Mouse (Mus musculus) bone marrow macrophage, adult 2 months (primary cell): ENCODE results near the gene Creg1.

ENCODE experiments used
- CTCF ChIP-seq: IDR thresholded peaks from 2 replicates; pipeline ENCODE4 v1.5.1; 2012; ENCODE audit warnings: low read depth, mild to moderate bottlenecking, low read length, moderate library complexity
- POLR2A ChIP-seq: IDR thresholded peaks from 2 replicates; pipeline ENCODE4 v1.6.1; 2012; ENCODE audit warnings: mild to moderate bottlenecking, low read depth, low read length, borderline replicate concordance

DNA sequence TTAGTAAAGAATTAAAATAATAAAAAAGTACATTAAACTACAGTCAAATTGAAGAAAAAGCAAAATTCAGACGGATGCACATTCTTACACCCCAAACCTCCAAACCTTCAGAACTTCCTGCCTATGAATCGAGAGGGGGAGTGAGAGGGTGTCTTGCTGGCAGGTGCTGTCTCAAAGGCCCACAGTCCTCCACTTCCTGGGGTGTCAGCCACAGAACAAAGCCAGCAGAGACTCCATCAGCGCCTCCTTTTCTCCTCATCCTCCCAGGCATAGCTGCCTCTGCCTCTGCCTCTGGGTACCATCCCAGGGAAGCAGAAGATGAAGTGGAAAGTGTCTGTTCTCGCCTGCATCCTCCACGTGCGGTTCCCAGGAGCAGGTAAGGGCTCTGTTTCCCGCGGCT is 25.0 kb downstream of the Creg1 start, which contains the start of gene Cd247:
- TF ChIP-seq CTCF, result no peak
- TF ChIP-seq POLR2A, result no peak
